Mouse (Mus musculus) lung, postnatal 0 days (tissue): ENCODE results near the gene Lhfp.

Experiments used
- CTCF ChIP-seq: IDR thresholded peaks from 2 replicates; pipeline ENCODE4 v1.5.1; 2016; ENCODE audit warnings: antibody characterized with exemption, mild to moderate bottlenecking
- EP300 ChIP-seq: IDR thresholded peaks from 2 replicates; pipeline ENCODE4 v1.6.1; 2016; ENCODE audit warnings: antibody characterized with exemption, mild to moderate bottlenecking, control low read depth

DNA sequence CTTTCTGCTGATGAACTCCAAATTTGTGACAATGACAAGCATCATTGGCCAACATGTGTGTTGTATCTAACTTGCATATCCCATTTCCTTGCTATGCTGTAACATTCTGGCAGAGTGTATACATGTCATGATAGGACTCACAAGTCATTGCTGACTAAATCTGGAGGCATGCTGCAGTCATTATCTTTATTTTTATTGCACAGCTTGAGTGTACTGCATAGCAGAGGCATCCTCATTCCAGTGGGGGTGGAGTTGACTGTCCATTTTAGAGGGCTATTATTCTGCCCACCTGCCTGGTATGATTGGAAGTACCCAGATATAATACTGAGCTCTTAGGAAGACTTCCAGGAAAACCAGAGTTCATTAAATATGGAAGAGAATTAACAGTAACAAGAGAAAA lies 97.9 kb downstream of the Lhfp start:
- TF ChIP-seq EP300, result no peak
- no peak for TF ChIP-seq CTCF
